Mouse (Mus musculus) frontal cortex, postnatal 14 days (tissue): ENCODE measurements around the gene Poldip3.

Experiments
- DNase-seq, 2 experiments: peaks; one replicate each; pipeline ENCODE4 v3.0.0; 2022; ENCODE audit warnings: low spot score in 2 of 2

Gene Poldip3

DNA sequence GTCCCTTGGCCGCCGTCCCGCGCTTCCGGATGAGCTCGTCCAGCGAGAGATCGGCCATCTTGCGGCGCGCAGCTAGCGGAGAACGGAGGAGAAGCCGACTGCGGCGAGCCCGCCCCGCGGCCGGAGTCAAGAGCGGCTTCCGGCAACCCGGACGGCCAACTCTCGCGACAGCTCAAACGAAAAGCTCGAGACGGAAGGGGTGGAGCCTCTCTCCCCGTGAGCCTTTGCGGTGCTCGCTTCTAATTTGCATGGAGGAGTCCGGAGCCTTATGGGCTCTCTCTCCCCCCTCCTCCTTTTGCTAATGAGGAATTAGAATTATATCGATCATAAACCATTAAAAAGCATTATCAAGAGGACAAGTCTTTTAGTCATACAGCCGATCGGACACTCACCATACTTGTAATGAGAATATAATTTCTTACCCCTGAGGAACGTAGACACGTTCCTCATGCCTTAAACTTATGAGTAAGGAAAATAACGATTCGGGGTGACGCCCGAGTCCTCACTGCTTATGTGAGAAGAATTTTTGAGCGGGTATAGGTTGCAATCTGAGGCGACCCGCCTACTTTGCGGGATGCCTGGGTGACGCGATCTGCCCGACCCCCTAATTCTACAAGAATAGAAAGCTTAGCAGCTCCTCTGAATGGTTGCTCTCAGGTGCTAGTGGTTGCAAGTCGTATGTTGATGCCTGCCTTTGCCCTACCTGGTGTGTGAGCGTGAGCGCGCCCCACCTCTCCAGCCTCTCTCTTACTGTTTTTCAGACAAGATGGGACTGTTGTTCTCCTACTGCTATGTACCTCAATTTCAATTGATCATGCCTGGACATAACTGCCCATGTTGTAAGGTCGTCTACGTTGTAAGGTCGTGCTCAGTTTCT, at the start of gene Poldip3:
TSS of gene Poldip3 (minus strand) at position 189 of the 877 bp plus-strand sequence.
- DNase-seq: peak; percentile 96 to 97

DNA sequence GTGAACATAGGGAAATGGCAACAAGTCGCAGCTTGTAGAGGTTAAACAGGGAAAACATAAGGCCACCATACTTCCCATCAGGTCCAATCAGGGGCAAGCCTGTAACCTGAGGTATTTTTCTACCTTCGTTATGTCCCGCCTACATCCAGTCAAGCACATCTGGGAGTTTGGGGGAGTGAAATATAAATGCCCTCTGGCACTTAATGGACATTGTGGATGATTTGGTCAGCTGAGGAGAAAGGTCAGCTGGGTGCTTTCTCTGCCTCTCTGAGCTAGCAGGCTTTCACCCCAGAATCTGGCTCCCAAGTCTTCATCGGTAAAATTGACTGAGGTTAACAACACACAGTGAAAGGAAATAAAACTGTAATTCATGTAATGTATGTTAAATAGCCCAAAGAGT, 44.2 kb upstream of the Poldip3 start:
- DNase-seq: no peak

DNA sequence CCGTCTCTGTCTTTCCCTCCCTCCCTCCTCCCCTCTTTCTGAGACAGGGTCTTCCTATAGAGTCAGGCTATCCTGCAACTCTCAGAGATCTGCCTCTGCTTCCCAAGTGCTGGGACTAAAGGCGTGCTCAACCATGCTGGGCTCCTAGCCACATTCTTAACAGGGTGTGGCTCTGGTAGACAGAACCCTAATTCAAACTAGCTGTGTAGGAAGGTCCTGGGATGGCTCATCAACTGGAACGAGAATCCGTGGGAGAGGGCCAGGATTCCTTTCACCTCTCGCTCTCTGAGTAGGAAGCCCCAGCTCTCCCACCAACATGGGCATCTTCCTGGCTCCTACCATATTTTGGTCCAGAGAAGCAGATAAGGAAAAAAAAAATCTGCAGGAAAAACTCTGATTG, 33.2 kb upstream of the Poldip3 start:
- no peak for DNase-seq

- no peak for DNase-seq
Measured at GRCm38 (mm10) chr15:83181800-83182330, 32.7 kb upstream of the Poldip3 start.

GRCm38 (mm10) chr15:83180004-83180403, 30.8 kb upstream of the Poldip3 start:
- no peak for DNase-seq

- DNase-seq: no peak
Measured at GRCm38 (mm10) chr15:83176653-83177052, 27.5 kb upstream of the Poldip3 start.

DNA sequence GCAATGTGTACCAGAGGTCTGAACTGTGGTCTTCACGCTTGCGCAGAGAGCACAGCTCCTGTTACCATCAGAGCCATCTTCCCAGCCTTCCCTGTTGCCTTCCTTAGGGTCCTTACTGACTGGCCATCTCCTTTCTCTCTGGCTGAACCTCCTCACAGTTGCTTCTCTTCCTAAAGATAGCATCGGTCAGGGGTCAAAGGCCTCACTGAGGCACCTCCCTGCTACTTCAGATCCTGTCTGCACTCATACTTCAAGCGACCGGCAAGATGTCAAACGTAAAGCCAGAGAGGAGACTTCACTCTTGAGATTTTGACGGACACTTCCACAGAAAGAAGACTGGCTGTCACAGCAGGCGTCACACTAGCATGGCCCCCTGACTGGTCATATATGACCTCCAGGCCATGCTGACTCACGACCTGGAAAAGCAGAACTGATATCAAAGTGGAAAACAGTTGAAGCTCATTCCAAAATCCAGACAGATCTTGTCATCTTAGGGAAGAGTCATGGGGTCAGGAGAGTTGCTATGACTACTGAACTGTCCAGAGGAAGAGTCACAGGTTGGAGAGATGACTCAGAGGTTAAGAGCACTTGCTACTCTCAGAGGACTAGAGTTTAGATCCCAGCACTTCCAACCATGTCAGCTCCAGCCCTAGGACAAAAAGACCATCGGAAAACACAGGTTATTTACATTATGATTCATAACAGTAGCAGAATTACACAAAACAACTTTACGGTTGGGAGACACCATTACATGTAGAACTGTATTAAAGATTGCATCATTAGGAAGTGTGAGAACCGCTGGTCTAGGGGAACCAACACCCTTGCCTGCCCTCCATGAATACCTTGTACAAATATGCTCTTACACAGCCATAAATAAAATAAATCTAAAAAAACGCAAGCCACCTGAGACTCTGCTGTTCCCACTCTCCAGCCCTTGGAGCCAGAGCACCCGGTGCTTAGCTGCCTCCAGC, 25.0 kb upstream of the Poldip3 start:
- no peak for DNase-seq

DNA sequence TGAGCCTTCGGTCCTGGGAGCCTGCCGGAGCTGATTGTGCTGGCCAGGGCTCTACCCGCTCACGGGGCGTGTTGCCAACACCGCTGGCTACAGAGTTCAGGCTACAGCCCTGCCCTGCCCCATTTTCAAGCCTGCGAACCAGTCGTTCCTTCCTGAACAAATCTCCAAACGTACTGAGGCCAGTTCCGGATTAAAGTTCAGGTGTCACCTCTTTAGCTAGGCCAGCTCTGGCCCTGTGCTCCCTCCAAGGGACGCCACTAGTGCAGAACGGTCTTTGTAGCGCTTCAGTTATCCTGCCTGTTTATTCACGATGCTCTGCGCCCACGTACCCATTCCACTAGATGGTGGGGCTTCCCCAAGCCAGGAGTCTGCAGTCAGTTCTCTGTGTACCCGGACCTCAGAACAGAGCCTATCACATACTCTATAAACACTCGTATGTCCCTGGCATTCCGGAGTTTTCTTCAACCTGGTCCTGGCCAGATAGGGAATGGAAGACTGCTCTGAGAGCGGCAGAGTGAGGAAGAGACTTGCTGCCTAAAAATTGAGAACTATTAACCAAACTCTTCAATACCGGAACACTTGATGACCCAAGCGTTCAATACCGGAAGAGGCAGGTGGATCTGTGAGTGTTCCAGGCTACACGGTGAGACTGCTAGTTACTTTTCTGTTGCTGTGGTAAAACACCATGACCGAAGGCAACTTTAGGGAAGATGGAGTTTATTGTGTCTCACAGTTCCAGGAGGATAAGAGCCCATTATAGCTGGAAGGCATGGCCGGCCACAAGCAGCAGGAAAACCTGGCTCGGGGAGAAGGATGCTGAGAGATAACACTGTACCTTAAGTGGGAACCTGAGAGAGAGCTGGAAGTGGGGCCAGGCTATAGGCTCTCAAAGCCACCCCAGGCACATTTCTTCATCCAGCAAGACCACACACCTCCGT, 23.6 kb upstream of the Poldip3 start, which contains the start of gene Cyb5r3:
TSS of gene Cyb5r3 (minus strand) at position 101 of the 938 bp plus-strand sequence.
- no peak for DNase-seq

DNA sequence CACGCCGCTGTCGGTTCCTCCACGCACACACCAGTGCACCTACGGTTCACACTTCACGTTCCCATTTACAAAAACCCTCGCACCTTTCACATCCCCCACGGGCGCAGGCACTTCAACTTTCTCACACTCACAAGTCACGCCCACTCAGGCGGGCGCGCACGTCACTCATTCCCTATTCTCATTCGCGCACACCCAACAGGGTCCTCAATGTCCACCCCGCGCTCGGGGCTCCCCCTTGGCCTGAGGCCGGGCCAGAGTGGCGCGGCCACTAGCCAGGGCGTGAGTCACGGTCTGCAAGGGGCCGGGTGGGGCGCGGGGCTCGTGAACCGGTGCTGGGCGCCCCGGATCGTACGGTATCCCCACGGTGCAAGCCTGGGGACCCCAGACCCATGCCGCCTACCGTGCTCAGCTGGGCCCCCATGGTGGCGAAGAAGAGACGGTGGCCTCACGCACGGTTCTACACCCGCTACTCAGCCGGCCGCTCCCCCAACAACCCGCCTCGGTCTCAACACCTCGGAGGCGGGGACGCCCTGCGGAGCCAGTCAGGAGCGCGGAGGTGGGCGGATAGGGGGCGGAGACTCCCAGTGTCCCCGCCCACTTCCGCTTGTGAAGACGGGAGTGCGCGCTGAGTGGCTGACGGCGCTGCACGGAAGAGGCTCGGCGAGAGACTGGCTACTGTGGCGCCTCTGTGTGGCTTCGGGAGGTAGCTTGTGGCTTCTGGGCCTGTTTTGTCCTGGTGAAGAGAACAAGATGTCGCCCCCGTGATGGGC, 22.7 kb upstream of the Poldip3 start:
- DNase-seq: peak; percentile 94

DNA sequence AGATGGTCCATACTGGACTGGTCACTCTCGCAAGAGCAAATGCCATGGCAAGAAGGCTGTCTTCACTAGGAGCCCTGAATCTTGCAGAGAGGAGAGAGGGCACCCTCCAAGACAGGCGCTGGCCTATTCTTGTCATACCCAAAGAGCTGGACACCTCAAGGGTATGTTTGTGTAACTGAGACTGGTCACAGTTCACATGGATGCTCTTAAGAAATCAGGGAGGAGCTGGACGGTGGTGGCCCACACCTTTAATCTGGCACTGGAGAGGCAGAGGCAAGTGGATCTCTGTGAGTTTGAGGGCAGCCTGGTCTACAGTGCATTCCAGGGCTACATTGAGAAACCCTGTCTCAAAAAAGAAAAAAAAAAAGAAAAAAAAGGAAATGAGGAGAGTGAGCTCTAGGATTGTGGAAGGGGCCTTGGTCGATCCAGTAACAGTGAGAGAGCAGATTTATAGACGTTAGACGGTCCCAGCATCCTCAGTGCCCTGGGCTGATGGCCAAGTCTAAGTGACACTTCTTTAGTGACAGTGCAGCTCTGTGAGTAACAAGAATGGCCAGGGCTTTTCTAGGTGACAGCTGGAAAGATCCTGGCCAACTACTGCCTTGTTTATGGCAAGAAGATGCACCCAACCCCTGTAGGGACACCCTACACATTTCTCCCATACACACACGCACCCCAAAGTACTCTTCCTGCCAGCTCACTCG, 21.9 kb upstream of the Poldip3 start:
- DNase-seq: no peak

DNA sequence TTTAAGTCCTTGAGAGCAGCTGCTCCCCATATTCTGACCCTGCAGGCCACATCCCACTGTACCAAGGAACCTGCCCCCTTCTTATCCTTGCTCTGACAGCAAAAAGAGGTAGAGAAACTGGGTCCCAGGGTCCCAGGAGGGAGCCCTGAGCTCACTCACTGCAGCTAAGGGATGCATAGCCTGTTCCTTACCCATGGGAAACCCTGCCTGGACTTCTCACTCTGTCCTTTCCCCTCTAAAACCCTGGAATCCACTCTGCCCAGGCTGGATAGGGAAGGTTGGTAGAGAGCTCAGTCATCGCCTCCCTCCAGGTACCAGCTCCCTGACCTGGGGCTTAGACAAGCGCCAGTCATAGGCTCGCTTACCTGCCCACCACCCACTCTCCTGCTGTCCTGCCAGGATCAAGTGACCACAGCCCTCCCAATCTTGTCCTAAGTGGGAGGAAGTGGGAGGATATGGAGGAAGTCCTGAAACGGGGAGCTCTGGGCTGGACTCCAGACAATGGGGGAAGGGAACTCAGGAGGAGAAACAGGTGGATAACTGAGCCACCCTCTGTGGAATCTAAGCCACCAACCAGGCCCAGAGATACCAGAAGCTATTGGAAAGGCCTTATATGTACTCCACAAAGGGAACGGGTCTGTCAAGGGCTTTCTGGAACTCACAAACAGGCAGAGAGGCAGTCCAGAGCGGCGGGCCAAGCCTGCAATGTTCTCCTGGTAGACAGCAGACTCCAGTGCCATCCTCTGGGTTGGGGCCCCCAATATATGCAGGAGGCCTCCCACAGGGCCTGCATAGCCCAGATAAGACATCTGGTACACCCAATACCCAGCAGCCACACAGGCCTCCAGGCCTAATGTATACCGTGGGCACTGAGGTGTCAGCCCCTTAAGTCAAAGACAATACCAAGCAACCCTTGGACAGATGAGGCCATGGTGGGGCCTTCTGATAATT, 20.9 kb upstream of the Poldip3 start:
- no peak for DNase-seq

DNA sequence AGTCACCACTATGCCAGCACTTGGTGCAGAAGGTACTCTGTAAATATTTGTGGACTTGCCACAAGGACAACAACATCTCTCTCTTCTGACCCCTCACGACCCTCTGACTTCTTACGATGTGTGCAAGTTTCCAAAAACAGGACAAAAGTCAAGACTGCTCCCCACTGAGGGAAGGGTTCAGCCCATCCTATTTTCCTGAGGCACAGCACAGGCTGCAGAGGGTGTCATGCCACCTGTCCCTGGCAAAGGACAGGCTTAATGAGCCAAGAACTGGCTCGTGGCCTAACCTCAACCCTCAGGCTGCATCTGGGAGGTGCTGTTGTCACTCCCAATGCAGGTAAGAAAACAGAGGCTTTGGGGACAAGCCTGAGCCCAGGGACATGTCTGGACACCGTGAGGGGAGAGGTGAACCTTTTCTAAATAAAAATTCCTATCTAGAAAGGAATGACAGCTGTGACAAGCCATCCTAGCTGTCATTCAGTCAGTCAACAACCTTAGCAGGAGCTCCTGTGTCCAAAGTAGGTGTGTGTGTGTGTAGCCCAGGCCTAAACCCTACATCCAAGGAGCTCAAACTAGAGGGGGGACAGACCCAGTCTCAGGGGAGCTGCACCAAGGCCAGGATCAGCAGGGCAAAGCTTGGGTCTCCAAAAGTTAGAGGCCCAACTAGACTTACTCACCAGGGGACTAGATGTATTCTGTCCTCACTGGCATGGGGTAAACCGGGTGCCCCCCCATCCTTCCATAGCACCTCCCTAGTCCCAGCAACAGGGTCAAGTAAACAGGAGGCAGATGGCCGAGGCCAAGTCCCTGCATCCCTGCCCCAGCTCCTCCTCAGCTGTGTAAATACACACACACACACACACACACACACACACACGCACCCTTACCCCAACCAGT, 19.9 kb upstream of the Poldip3 start:
- DNase-seq: no peak

DNA sequence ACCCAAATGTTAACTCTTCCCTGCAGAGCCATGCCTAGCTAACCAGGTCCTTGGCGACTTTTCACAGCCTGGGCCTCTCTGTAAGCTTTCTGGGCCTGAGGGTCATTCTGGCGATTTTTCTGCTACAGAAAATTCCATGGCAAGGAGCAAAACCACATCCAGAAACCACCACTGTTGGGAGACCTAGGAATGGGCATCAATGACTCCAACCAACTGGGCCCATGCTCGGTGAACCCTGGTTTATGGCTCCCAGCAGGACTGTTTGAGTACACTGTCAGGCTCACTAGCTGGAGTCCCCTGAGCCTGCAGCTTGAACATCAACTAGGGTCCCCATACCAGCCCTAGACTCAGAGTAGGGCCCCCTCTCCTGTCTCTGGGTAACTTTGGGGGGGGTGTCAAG, 19.1 kb upstream of the Poldip3 start:
- DNase-seq: no peak

DNA sequence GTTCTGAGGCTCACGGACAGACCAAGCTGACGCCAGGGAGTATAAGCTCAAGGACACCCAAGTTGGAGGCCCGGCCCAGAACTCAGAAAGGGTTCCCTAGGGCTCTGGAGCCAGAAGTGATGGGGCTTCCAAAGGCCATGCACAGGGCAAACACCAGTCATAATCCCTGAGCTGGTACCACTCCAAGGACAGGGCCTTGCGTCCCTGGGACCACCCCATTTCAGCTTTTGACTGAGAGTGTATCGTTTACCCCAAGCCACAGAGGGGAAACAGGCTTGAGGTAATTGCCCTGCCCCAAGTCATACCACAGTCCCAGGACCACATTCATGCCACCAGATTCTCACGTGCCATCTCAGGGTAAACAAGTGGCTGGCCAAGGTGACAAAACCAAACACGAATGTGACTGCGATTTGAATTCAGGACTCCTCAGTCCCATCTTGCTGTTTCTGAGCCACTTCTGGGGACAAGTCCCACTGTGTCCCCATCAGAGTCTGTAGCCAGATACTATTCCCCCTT, 18.4 kb upstream of the Poldip3 start:
- DNase-seq: no peak

GRCm38 (mm10) chr15:83167126-83167525, 17.9 kb upstream of the Poldip3 start:
- DNase-seq: no peak

GRCm38 (mm10) chr15:83166642-83167041, 17.5 kb upstream of the Poldip3 start:
- DNase-seq: no peak
